Mouse (Mus musculus): ENCODE measurements around the gene Trrap. TPM values are rescaled to one million over a fixed set of nuclear protein-coding genes. Genes with fewer than 3 reads are reported as not detected.

Gene Trrap
- total RNA-seq, 2 experiments from 2014 or later: 54.8 to 55.3 TPM

GRCm38 (mm10) chr5:144904356-144905134, 137.0 kb downstream of the Trrap start:
- no peak for DNase-seq
- intact Hi-C loops (cut with DNase I): loop anchor here (2.0 kb wide), 1 partner anchor 80 kb away; no protein-coding TSS in a partner anchor

GRCm38 (mm10) chr5:144907591-144907990, 140.1 kb downstream of the Trrap start:
- intact Hi-C loops (cut with DNase I): loop anchor here (2.0 kb wide), 1 partner anchor 61 kb away; no protein-coding TSS in a partner anchor
- no peak for DNase-seq

Small RNA genes lying within 50 kb of the gene (microRNA-seq; reads per million reads assigned to microRNA genes)
- 0 to 1.1 reads per million in 2 experiments for gene Mir7039

Other genes with a start within 250 kb of the Trrap start
- gene Nptx2, start 221.8 kb upstream of the Trrap start, total RNA-seq (2021): under 1 TPM; 0.07 to 0.10 TPM
- under 1 TPM; 0.10 to 0.17 TPM for gene Tmem130, start 5.9 kb upstream of the Trrap start, total RNA-seq (2021)
- 10 to 100 TPM; 23.7 to 25.4 TPM for gene Smurf1, start 198.1 kb downstream of the Trrap start, total RNA-seq (2021)

Measured in heart, postnatal 14 days (tissue).